Mouse (Mus musculus) embryonic facial prominence, embryonic 15.5 days (tissue): ENCODE results near the gene Olfml1. TPM values are rescaled to one million over a fixed set of nuclear protein-coding genes. Genes with fewer than 3 reads are reported as not detected.

ENCODE experiments used
- ATAC-seq: fragments of 200-750 bp; cut with Nextera tagmentation; 2 replicates; pipeline ENCODE4 v1.8.0; 2017; ENCODE audit warnings: low read depth, moderate TSS enrichment; ENCODE audit not compliant: insufficient number of reproducible peaks, low FRiP score, low TSS enrichment
- H3K27ac ChIP-seq: fragments of 300-500 bp; sonication (generic); replicated peaks from 2 replicates; pipeline ENCODE4 v1.5.1; 2015; ENCODE audit warnings: mild to moderate bottlenecking, inconsistent platforms
- H3K27me3 ChIP-seq: fragments of 300-500 bp; sonication (generic); 2 replicates; pipeline ENCODE4 v1.6.1; 2015; ENCODE audit warnings: inconsistent platforms
- H3K36me3 ChIP-seq: fragments of 300-500 bp; sonication (generic); 2 replicates; pipeline ENCODE4 v1.6.1; 2015; ENCODE audit warnings: mild to moderate bottlenecking, inconsistent platforms
- H3K4me1 ChIP-seq: fragments of 300-500 bp; sonication (generic); 2 replicates; pipeline ENCODE4 v1.6.1; 2015; ENCODE audit warnings: inconsistent platforms
- H3K4me2 ChIP-seq: fragments of 300-500 bp; sonication (generic); replicated peaks from 2 replicates; pipeline ENCODE4 v1.6.1; 2015; ENCODE audit warnings: mild to moderate bottlenecking, inconsistent platforms
- H3K4me3 ChIP-seq: fragments of 300-500 bp; sonication (generic); replicated peaks from 2 replicates; pipeline ENCODE4 v1.5.1; 2015; ENCODE audit warnings: mild to moderate bottlenecking, inconsistent platforms
- H3K9ac ChIP-seq: fragments of 300-500 bp; sonication (generic); 2 replicates; pipeline ENCODE4 v1.6.1; 2015; ENCODE audit warnings: inconsistent platforms
- H3K9me3 ChIP-seq: fragments of 300-500 bp; sonication (generic); replicated peaks from 2 replicates; pipeline ENCODE4 v1.6.1; 2016; ENCODE audit warnings: inconsistent platforms
- WGBS: fragments of 180-500 bp; shearing (Covaris S2); methylation state at CpG from one replicate; pipeline ENCODE4 v1.1.7; 2015; 5-methylcytosine and 5-hydroxymethylcytosine counted together
- polyA plus RNA-seq: library from polyadenylated mRNA; unstranded; fragments of >200 nt; fragmentation: Nextera tagmentation; extraction: Ambion mirVana; gene quantifications from 2 replicates; pipeline ENCODE4 v1.2.1, GENCODE M21; 2015

Olfml1 gene
- polyA plus RNA-seq, 1 experiment from 2014 or later: 31.4 TPM

GRCm38 (mm10) chr7:107555906-107556305 lies 11.3 kb upstream of the Olfml1 start:
- Histone ChIP-seq H3K4me2 (no peak overlapping the region), H3K4me1 (no peaks in the 10 kb centered on the region), H3K4me3 (no peak overlapping the region), H3K36me3 (no peaks in the 10 kb centered on the region), H3K9me3 (no peaks in the 10 kb centered on the region), H3K9ac (no peak overlapping the region), H3K27me3 (no peaks in the 10 kb centered on the region), H3K27ac (no peak overlapping the region)
- WGBS: 87% methylated on average over 3 of the region's 3 CpGs
- ATAC-seq: no peak

- WGBS: 78% methylated on average over 2 of the region's 2 CpGs
- Histone ChIP-seq H3K36me3 (no peaks in the 10 kb centered on the region), H3K9me3 (no peaks in the 10 kb centered on the region), H3K9ac (no peak overlapping the region), H3K27ac (no peak overlapping the region), H3K4me3 (no peak overlapping the region), H3K27me3 (no peaks in the 10 kb centered on the region), H3K4me1 (no peaks in the 10 kb centered on the region), H3K4me2 (no peak overlapping the region)
- ATAC-seq: no peak
Measured at GRCm38 (mm10) chr7:107560675-107561074, 6.6 kb upstream of the Olfml1 start.

- no peak for ATAC-seq
- Histone ChIP-seq H3K27me3 (no peaks in the 10 kb centered on the region), H3K4me2 (no peak overlapping the region), H3K4me1 (peaks cover 3% of the 10 kb centered on the region; the same call in 1 of the 2 replicates), H3K9ac (no peak overlapping the region), H3K36me3 (no peaks in the 10 kb centered on the region), H3K9me3 (no peaks in the 10 kb centered on the region), H3K4me3 (no peak overlapping the region), H3K27ac (no peak overlapping the region)
- 77% methylated on average over 3 of the region's 3 CpGs for WGBS
Measured at GRCm38 (mm10) chr7:107561584-107561983, 5.7 kb upstream of the Olfml1 start.

GRCm38 (mm10) chr7:107563727-107564126 lies 3.5 kb upstream of the Olfml1 start:
- Histone ChIP-seq H3K4me1 (peaks cover 5% of the 10 kb centered on the region; the same call in 1 of the 2 replicates), H3K27ac (no peak overlapping the region), H3K9ac (no peak overlapping the region), H3K36me3 (no peaks in the 10 kb centered on the region), H3K9me3 (no peaks in the 10 kb centered on the region), H3K4me2 (no peak overlapping the region), H3K4me3 (no peak overlapping the region), H3K27me3 (no peaks in the 10 kb centered on the region)
- WGBS: 40% methylated on average over 2 of the region's 2 CpGs
- ATAC-seq: no peak

GRCm38 (mm10) chr7:107567674-107568073 lies 428 bp downstream of the Olfml1 start:
- Histone ChIP-seq H3K4me2 (peak overlapping the region; percentile 50), H3K4me1 (peaks cover 9% of the 10 kb centered on the region), H3K36me3 (peaks cover 9% of the 10 kb centered on the region), H3K27me3 (no peaks in the 10 kb centered on the region), H3K27ac (peak overlapping the region; percentile 94), H3K9me3 (no peaks in the 10 kb centered on the region), H3K9ac (peak overlapping the region; percentile 28), H3K4me3 (peak overlapping the region; percentile 47)
- WGBS: 32% methylated on average over 5 of the region's 5 CpGs
- ATAC-seq: peak; percentile 53

GRCm38 (mm10) chr7:107568971-107569370 lies 1.7 kb downstream of the Olfml1 start:
- peaks cover 9% of the 10 kb centered on the region for H3K36me3 ChIP-seq
- H3K27ac ChIP-seq: no peak overlapping the region
- H3K4me3 ChIP-seq: peak overlapping the region; percentile 34
- peak overlapping the region; percentile 50 for H3K4me2 ChIP-seq
- 40% methylated on average over 4 of the region's 4 CpGs for WGBS
- ATAC-seq: no peak
- no peaks in the 10 kb centered on the region for H3K27me3 ChIP-seq
- H3K9me3 ChIP-seq: no peaks in the 10 kb centered on the region
- H3K4me1 ChIP-seq: peaks cover 9% of the 10 kb centered on the region
- peak overlapping the region; percentile 21; the same call in 1 of the 2 replicates for H3K9ac ChIP-seq

- WGBS: 76% methylated on average over 2 of the region's 2 CpGs
- no peak for ATAC-seq
- peaks cover 23% of the 10 kb centered on the region for H3K36me3 ChIP-seq
Measured at GRCm38 (mm10) chr7:107573856-107574255, 6.6 kb downstream of the Olfml1 start.

GRCm38 (mm10) chr7:107574276-107574675 lies 7.0 kb downstream of the Olfml1 start:
- H3K4me2 ChIP-seq: no peak overlapping the region
- H3K4me1 ChIP-seq: no peaks in the 10 kb centered on the region
- ATAC-seq: no peak
- peaks cover 23% of the 10 kb centered on the region for H3K36me3 ChIP-seq
- H3K9me3 ChIP-seq: no peaks in the 10 kb centered on the region
- H3K27ac ChIP-seq: no peak overlapping the region
- H3K27me3 ChIP-seq: no peaks in the 10 kb centered on the region
- no peak overlapping the region for H3K4me3 ChIP-seq
- 54% methylated on average over 3 of the region's 3 CpGs for WGBS
- H3K9ac ChIP-seq: no peak overlapping the region

More at GRCm38 (mm10) chr7:107573856-107574255, 6.6 kb downstream of the Olfml1 start:
- Histone ChIP-seq H3K9ac (no peak overlapping the region), H3K4me1 (peaks cover 4% of the 10 kb centered on the region; the same call in 1 of the 2 replicates), H3K9me3 (no peaks in the 10 kb centered on the region), H3K4me3 (no peak overlapping the region), H3K4me2 (no peak overlapping the region), H3K27me3 (no peaks in the 10 kb centered on the region), H3K27ac (no peak overlapping the region)

- no peak overlapping the region for H3K9ac ChIP-seq
- H3K36me3 ChIP-seq: peaks cover 12% of the 10 kb centered on the region
- no peak overlapping the region; the same call in 1 of the 2 replicates for H3K27ac ChIP-seq
- H3K4me2 ChIP-seq: no peak overlapping the region
- H3K4me3 ChIP-seq: no peak overlapping the region
- WGBS: 45% methylated on average over 2 of the region's 2 CpGs
- no peaks in the 10 kb centered on the region for H3K9me3 ChIP-seq
- peak; percentile 22; the same call in 1 of the 2 replicates for ATAC-seq
- no peaks in the 10 kb centered on the region for H3K27me3 ChIP-seq
- peaks cover 14% of the 10 kb centered on the region for H3K4me1 ChIP-seq
Measured at GRCm38 (mm10) chr7:107592641-107593040, 25.4 kb downstream of the Olfml1 start.

GRCm38 (mm10) chr7:107593904-107594303 lies 26.7 kb downstream of the Olfml1 start:
- Histone ChIP-seq H3K4me2 (peak overlapping the region; percentile 94), H3K4me1 (peaks cover 14% of the 10 kb centered on the region), H3K9me3 (no peaks in the 10 kb centered on the region), H3K9ac (no peak overlapping the region), H3K27me3 (no peaks in the 10 kb centered on the region), H3K27ac (peak overlapping the region; percentile 65; the same call in 1 of the 2 replicates), H3K36me3 (peaks cover 12% of the 10 kb centered on the region), H3K4me3 (no peak overlapping the region; the same call in 1 of the 2 replicates)
- 38% methylated on average over 7 of the region's 7 CpGs for WGBS
- ATAC-seq: no peak

- Histone ChIP-seq H3K27ac (peak overlapping the region; percentile 65), H3K4me1 (peaks cover 14% of the 10 kb centered on the region), H3K9me3 (no peaks in the 10 kb centered on the region), H3K9ac (0 out of 2 replicates have a peak overlapping the region, but pooled peaks have one; percentile 31), H3K27me3 (no peaks in the 10 kb centered on the region), H3K4me3 (peak overlapping the region; percentile 56), H3K4me2 (peak overlapping the region; percentile 94), H3K36me3 (peaks cover 12% of the 10 kb centered on the region)
- ATAC-seq: peak; percentile 35; the same call in 1 of the 2 replicates
- under 1% methylated on average over 16 of the region's 16 CpGs for WGBS
Measured at GRCm38 (mm10) chr7:107594325-107594856, 27.1 kb downstream of the Olfml1 start.
